Mouse (Mus musculus) limb, embryonic 14.5 days (tissue): Measurements from ENCODE around the gene D430041D05Rik. TPM values are rescaled to one million over a fixed set of nuclear protein-coding genes. Genes with fewer than 3 reads are reported as not detected.

ENCODE experiments used
- ATAC-seq: fragments of 200-750 bp; cut with Nextera tagmentation; 2 replicates; pipeline ENCODE4 v1.8.0; 2017; ENCODE audit warnings: low read depth, moderate number of reproducible peaks, moderate TSS enrichment; ENCODE audit not compliant: low FRiP score
- DNase-seq: peaks from one replicate; pipeline ENCODE4 v3.0.0-alpha.2; 2015; ENCODE audit warnings: low spot score
- H3K27ac ChIP-seq: fragments of 300-500 bp; sonication (generic); replicated peaks from 2 replicates; pipeline ENCODE4 v1.5.1; 2014; ENCODE audit warnings: low read depth, mild to moderate bottlenecking, low read length, moderate library complexity, mixed read lengths
- H3K27me3 ChIP-seq: fragments of 300-500 bp; sonication (generic); 2 replicates; pipeline ENCODE4 v1.6.1; 2014; ENCODE audit warnings: low read length, mixed read lengths; ENCODE audit not compliant: control insufficient read depth, insufficient read depth
- H3K36me3 ChIP-seq: fragments of 300-500 bp; sonication (generic); 2 replicates; pipeline ENCODE4 v1.6.1; 2014; ENCODE audit warnings: mild to moderate bottlenecking, low read length, moderate library complexity, mixed read lengths; ENCODE audit not compliant: control insufficient read depth, insufficient read depth
- H3K4me1 ChIP-seq: fragments of 300-500 bp; sonication (generic); 2 replicates; pipeline ENCODE4 v1.6.1; 2014; ENCODE audit warnings: antibody characterized with exemption, low read length, mixed read lengths; ENCODE audit not compliant: control insufficient read depth, insufficient read depth
- H3K4me2 ChIP-seq: fragments of 300-500 bp; sonication (generic); replicated peaks from 2 replicates; pipeline ENCODE4 v1.6.1; 2014; ENCODE audit warnings: low read depth, mild to moderate bottlenecking, low read length, moderate library complexity; ENCODE audit not compliant: severe bottlenecking
- H3K4me3 ChIP-seq: fragments of 300-500 bp; sonication (generic); replicated peaks from 2 replicates; pipeline ENCODE4 v1.5.1; 2014; ENCODE audit warnings: low read length
- H3K9ac ChIP-seq: fragments of 300-500 bp; sonication (generic); 2 replicates; pipeline ENCODE4 v1.6.1; 2014; ENCODE audit warnings: mild to moderate bottlenecking, low read depth, low read length, moderate library complexity; ENCODE audit not compliant: severe bottlenecking
- H3K9me3 ChIP-seq: fragments of 300-500 bp; sonication (generic); 2 replicates; pipeline ENCODE4 v1.6.1; 2016; ENCODE audit warnings: low read length; ENCODE audit not compliant: control insufficient read depth
- POLR2A ChIP-seq: fragments of 200-500 bp; IDR thresholded peaks from 2 replicates; pipeline ENCODE4 v1.8.0; 2012; ENCODE audit warnings: inconsistent platforms, mild to moderate bottlenecking, moderate library complexity, borderline replicate concordance; ENCODE audit not compliant: insufficient read depth, insufficient read length; ENCODE audit errors: extremely low read depth
- WGBS: fragments of 180-500 bp; shearing (Covaris S2); extraction: QIAGEN DNeasy Blood & Tissue Kit; methylation state at CpG from one replicate; pipeline ENCODE4 v1.1.7; 2014; 5-methylcytosine and 5-hydroxymethylcytosine counted together
- polyA plus RNA-seq, 2 experiments: library from polyadenylated mRNA; depleted of rRNA in 1 of 2; stranded (reverse) in 1 of 2; unstranded in 1 of 2; fragments of >200 nt; fragmentation: Nextera tagmentation in 1 of 2; extraction: Ambion mirVana in 1 of 2; gene quantifications; 2 replicates each; pipeline versions ENCODE4 v1.2.1 to v1.2.3; 2012 to 2014

The D430041D05Rik gene
- polyA plus RNA-seq, 2 experiments: 1.1 TPM

DNA sequence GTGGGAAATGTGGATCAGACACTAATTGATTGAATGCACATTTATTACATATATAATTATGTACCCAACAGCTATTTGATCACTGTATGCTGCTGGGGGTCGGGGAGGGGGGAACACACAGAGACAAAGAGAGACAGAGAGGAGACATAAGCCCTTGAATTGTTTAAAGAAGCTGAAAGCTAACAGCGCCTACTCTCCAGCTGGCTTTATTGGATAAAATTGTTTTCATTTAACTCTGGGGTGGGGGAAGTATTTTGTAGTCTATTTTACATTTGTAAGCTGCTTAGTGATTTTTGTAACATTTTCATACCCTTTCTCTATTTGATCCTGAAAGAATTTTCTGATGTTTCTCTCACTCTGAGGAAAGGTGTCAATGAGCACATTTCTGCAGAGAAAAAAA, 201.4 kb downstream of the D430041D05Rik start:
- ATAC-seq (no peak), DNase-seq (no peak)
- no peak overlapping the region for H3K4me2 ChIP-seq
- H3K36me3 ChIP-seq: no peaks in the 10 kb centered on the region
- TF ChIP-seq POLR2A: no peak
- no peaks in the 10 kb centered on the region for H3K4me1 ChIP-seq
- H3K9me3 ChIP-seq: no peaks in the 10 kb centered on the region
- no peak overlapping the region for H3K4me3 ChIP-seq
- no peak overlapping the region for H3K27ac ChIP-seq
- 65% methylated on average over 2 of the region's 2 CpGs for WGBS
- no peaks in the 10 kb centered on the region for H3K27me3 ChIP-seq
- no peak overlapping the region for H3K9ac ChIP-seq

- H3K4me1 ChIP-seq: no peaks in the 10 kb centered on the region
- no peak overlapping the region for H3K27ac ChIP-seq
- no peaks in the 10 kb centered on the region for H3K36me3 ChIP-seq
- ATAC-seq (no peak), DNase-seq (no peak)
- no peaks in the 10 kb centered on the region for H3K9me3 ChIP-seq
- H3K27me3 ChIP-seq: no peaks in the 10 kb centered on the region
- no peak overlapping the region for H3K4me3 ChIP-seq
- 78% methylated on average over 5 of the region's 5 CpGs for WGBS
- H3K4me2 ChIP-seq: no peak overlapping the region
- TF ChIP-seq POLR2A: no peak
- no peak overlapping the region for H3K9ac ChIP-seq
These were observed 202.4 kb downstream of the D430041D05Rik start for GRCm38 (mm10) chr2:104208415-104208814.

GRCm38 (mm10) chr2:104207948-104208347, 202.9 kb downstream of the D430041D05Rik start:
- Histone ChIP-seq H3K9ac (no peak overlapping the region), H3K4me1 (no peaks in the 10 kb centered on the region), H3K36me3 (no peaks in the 10 kb centered on the region), H3K4me3 (no peak overlapping the region), H3K27ac (no peak overlapping the region), H3K27me3 (no peaks in the 10 kb centered on the region), H3K9me3 (no peaks in the 10 kb centered on the region), H3K4me2 (no peak overlapping the region)
- TF ChIP-seq POLR2A: no peak
- WGBS: 37% methylated on average over 10 of the region's 10 CpGs
- ATAC-seq (no peak), DNase-seq (no peak)

GRCm38 (mm10) chr2:104205623-104206022, 205.2 kb downstream of the D430041D05Rik start:
- WGBS: 40% methylated on average over 8 of the region's 8 CpGs
- H3K4me2 ChIP-seq: no peak overlapping the region
- H3K27ac ChIP-seq: no peak overlapping the region
- H3K9me3 ChIP-seq: no peaks in the 10 kb centered on the region
- H3K4me3 ChIP-seq: no peak overlapping the region
- no peak overlapping the region for H3K9ac ChIP-seq
- no peak for DNase-seq
- H3K36me3 ChIP-seq: no peaks in the 10 kb centered on the region
- no peaks in the 10 kb centered on the region for H3K27me3 ChIP-seq
- no peaks in the 10 kb centered on the region for H3K4me1 ChIP-seq
- ATAC-seq: no peak
- TF ChIP-seq POLR2A: no peak

GRCm38 (mm10) chr2:104200211-104200610, 210.6 kb downstream of the D430041D05Rik start:
- Histone ChIP-seq H3K27ac (no peak overlapping the region), H3K9ac (no peak overlapping the region), H3K4me2 (no peak overlapping the region), H3K4me1 (no peaks in the 10 kb centered on the region), H3K4me3 (no peak overlapping the region), H3K27me3 (no peaks in the 10 kb centered on the region), H3K36me3 (no peaks in the 10 kb centered on the region), H3K9me3 (no peaks in the 10 kb centered on the region)
- TF ChIP-seq POLR2A: no peak
- WGBS: 18% methylated on average over 3 of the region's 3 CpGs
- ATAC-seq (no peak), DNase-seq (no peak)

DNA sequence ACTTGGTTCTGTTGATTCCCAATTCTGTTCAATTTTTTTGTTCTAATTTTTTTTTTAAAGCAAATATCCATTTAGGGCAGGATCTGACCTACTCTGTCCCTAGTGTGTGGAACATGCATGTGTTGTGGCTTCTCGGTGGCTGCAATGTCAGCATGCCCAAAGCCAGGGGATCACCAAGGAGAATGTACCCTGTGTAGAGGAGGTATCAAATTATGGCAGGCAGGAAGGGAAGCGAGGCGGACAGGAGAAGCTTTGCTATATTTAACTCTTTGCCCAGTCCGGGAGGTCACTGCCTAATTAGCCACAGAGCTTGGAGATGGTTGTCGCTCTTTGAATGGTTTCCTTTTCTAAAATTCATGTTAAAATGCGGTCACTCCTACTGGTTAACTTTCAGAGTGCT, 212.6 kb downstream of the D430041D05Rik start:
- no peak overlapping the region for H3K27ac ChIP-seq
- H3K9ac ChIP-seq: no peak overlapping the region
- DNase-seq (no peak), ATAC-seq (no peak)
- no peaks in the 10 kb centered on the region for H3K27me3 ChIP-seq
- no peak overlapping the region for H3K4me3 ChIP-seq
- H3K9me3 ChIP-seq: no peaks in the 10 kb centered on the region
- no peak for TF ChIP-seq POLR2A
- no peak overlapping the region for H3K4me2 ChIP-seq
- no peaks in the 10 kb centered on the region for H3K4me1 ChIP-seq
- no peaks in the 10 kb centered on the region for H3K36me3 ChIP-seq
- 67% methylated on average over 6 of the region's 6 CpGs for WGBS
